Mouse (Mus musculus) lung, adult 18-20 months (tissue): ENCODE data around the gene Zkscan14.
A peak's percentile ranks its signal among the peaks of the same experiment; 100 is the strongest.

Experiments used
- DNase-seq, 2 experiments: peaks; one replicate each; pipeline ENCODE4 v3.0.0; 2022; ENCODE audit warnings: mixed read lengths in 2 of 2

The Zkscan14 gene

GRCm38 (mm10) chr5:145202446-145202845, 778 bp upstream of the Zkscan14 start:
- no peak for DNase-seq

- DNase-seq = no peak
Measured at GRCm38 (mm10) chr5:145200387-145200786, 1.3 kb downstream of the Zkscan14 start.

- DNase-seq = no peak
Measured at GRCm38 (mm10) chr5:145191962-145192361, 9.7 kb downstream of the Zkscan14 start, which contains the start of gene Atp5j2. Atp5j2 (minus strand) TSS chr5:145192062.

GRCm38 (mm10) chr5:145190875-145191798, 10.5 kb downstream of the Zkscan14 start:
- DNase-seq = peak; percentile 91 to 94

- DNase-seq = no peak
Measured at GRCm38 (mm10) chr5:145190373-145190772, 11.3 kb downstream of the Zkscan14 start.

GRCm38 (mm10) chr5:145189416-145189815, 12.3 kb downstream of the Zkscan14 start:
- DNase-seq = no peak

- DNase-seq = no peak
Measured at GRCm38 (mm10) chr5:145185244-145185643, 16.4 kb downstream of the Zkscan14 start.

GRCm38 (mm10) chr5:145178461-145178980, 23.1 kb downstream of the Zkscan14 start:
- DNase-seq = peak in 1 of 2 experiments; percentile 12

GRCm38 (mm10) chr5:145167306-145167661, 34.4 kb downstream of the Zkscan14 start:
- no peak for DNase-seq

- peak; percentile 99 for DNase-seq
Measured at GRCm38 (mm10) chr5:145166536-145167305, 34.9 kb downstream of the Zkscan14 start, which contains the start of the genes Ptcd1 and Cpsf4. Ptcd1 (minus strand) TSS chr5:145167108. Cpsf4 (plus strand) TSS chr5:145167213.

- no peak for DNase-seq
Measured at GRCm38 (mm10) chr5:145165184-145165583, 36.5 kb downstream of the Zkscan14 start.

- DNase-seq = no peak
Measured at GRCm38 (mm10) chr5:145164710-145165109, 37.0 kb downstream of the Zkscan14 start.

- DNase-seq = no peak
Measured at GRCm38 (mm10) chr5:145161361-145161760, 40.3 kb downstream of the Zkscan14 start.

- DNase-seq = no peak
Measured at GRCm38 (mm10) chr5:145152690-145153089, 49.0 kb downstream of the Zkscan14 start.

- no peak for DNase-seq
Measured at GRCm38 (mm10) chr5:145149294-145149693, 52.4 kb downstream of the Zkscan14 start.

- DNase-seq = no peak
Measured at GRCm38 (mm10) chr5:145147748-145148147, 53.9 kb downstream of the Zkscan14 start.
